Mouse (Mus musculus): Measurements from ENCODE around the gene Kif16b.

DNA sequence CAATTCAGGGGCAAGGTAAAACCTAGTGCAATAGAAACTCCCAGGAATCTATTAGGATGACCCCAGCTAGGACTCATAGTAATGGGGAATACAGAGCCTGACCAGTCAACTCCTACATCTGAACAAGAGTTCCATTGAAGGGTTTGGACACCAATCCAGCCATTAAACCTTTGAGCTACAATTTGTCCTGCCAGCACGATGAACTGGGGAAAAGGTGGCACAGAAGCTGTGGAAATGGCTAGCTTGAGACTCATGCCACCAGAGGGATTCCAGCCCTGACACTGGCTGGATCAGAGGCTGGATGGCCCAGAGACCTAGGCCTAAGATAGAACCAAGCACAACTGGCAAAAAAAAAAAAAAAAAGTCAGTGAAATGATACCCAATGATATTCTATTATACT lies 207.9 kb downstream of the Kif16b start:
- TF ChIP-seq USF2 (IDR thresholded peaks at IDR 0.05; ENCODE audit: borderline replicate concordance in 1 of 2, insufficient read depth in 1 of 2, low read depth in 1 of 2, low read length in 2 of 2), result no peak
- no peak for TF ChIP-seq RAD21 (IDR thresholded peaks at IDR 0.05; ENCODE audit: low read depth, low read length)
- TF ChIP-seq CTCF (IDR thresholded peaks at IDR 0.05 in 2 of 3, conservative IDR thresholded peaks at IDR 0.05 in 1 of 3; ENCODE audit: control insufficient read depth in 1 of 3, insufficient read depth in 1 of 3, low read depth in 2 of 3, low read length in 3 of 3, poor library complexity in 1 of 3, severe bottlenecking in 1 of 3), result no peak
- TF ChIP-seq KAT2A (conservative IDR thresholded peaks at IDR 0.05; ENCODE audit: low read depth, low read length), result no peak
- no peak for TF ChIP-seq POLR2AphosphoS2 (IDR thresholded peaks at IDR 0.05; ENCODE audit: low read length)
- TF ChIP-seq TBP (IDR thresholded peaks at IDR 0.05; ENCODE audit: low read depth, low read length), result no peak
- TF ChIP-seq CHD2 (IDR thresholded peaks at IDR 0.05; ENCODE audit: low read length), result no peak
- TF ChIP-seq JUND (IDR thresholded peaks at IDR 0.05; ENCODE audit: low read depth, low read length), result no peak
